Mouse (Mus musculus): Measurements from ENCODE around the gene 4930519P11Rik. TPM values are rescaled to one million over a fixed set of nuclear protein-coding genes. Genes with fewer than 3 reads are reported as not detected.

Gene 4930519P11Rik
- polyA plus RNA-seq, 1 experiment from 2014 or later, result 0.49 TPM

DNA sequence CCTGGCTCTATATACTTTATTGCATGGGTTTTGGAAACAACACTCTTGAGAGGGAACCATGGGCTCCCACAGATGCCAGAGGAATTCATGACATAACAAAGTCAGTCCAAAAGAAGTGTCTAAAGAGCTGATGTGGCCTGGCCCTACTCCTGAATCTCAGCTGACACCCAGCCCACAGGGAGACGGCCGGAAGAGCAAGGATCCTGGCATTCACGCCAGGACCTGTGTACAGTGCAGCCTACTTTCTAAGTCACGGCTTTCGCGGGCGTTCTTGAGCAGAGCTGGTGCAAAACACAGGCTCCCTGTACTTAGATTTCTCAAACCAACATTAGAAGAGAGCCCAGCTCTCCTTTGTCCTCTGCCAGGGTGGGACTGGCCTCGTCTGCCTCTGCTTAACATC, 32.7 kb downstream of the 4930519P11Rik start:
- H3K4me3 ChIP-seq (replicated peaks), result no peak overlapping the region
- H3K27ac ChIP-seq (replicated peaks), result no peak overlapping the region
- no peaks in the 10 kb centered on the region for H3K27me3 ChIP-seq
- H3K4me2 ChIP-seq (replicated peaks), result no peak overlapping the region
- H3K9ac ChIP-seq, result no peak overlapping the region
- peaks cover 23% of the 10 kb centered on the region for H3K4me1 ChIP-seq
- ATAC-seq (ENCODE audit: insufficient number of reproducible peaks, low FRiP score, low TSS enrichment, low read depth), result no peak
- no peaks in the 10 kb centered on the region for H3K9me3 ChIP-seq (replicated peaks)
- no peaks in the 10 kb centered on the region for H3K36me3 ChIP-seq
- WGBS, result 68% methylated on average over 8 of the region's 8 CpGs

- Histone ChIP-seq H3K27ac (replicated peaks) (no peak overlapping the region), H3K27me3 (no peaks in the 10 kb centered on the region), H3K9me3 (replicated peaks) (no peaks in the 10 kb centered on the region), H3K36me3 (no peaks in the 10 kb centered on the region), H3K4me1 (no peaks in the 10 kb centered on the region), H3K4me2 (replicated peaks) (no peak overlapping the region), H3K4me3 (replicated peaks) (no peak overlapping the region), H3K9ac (no peak overlapping the region)
- 88% methylated on average over 6 of the region's 6 CpGs for whole genome bisulfite sequencing
- ATAC-seq (ENCODE audit: insufficient number of reproducible peaks, low FRiP score, low TSS enrichment, low read depth), result no peak
Measured at GRCm38 (mm10) chr2:154577744-154578067, 35.5 kb downstream of the 4930519P11Rik start.

DNA sequence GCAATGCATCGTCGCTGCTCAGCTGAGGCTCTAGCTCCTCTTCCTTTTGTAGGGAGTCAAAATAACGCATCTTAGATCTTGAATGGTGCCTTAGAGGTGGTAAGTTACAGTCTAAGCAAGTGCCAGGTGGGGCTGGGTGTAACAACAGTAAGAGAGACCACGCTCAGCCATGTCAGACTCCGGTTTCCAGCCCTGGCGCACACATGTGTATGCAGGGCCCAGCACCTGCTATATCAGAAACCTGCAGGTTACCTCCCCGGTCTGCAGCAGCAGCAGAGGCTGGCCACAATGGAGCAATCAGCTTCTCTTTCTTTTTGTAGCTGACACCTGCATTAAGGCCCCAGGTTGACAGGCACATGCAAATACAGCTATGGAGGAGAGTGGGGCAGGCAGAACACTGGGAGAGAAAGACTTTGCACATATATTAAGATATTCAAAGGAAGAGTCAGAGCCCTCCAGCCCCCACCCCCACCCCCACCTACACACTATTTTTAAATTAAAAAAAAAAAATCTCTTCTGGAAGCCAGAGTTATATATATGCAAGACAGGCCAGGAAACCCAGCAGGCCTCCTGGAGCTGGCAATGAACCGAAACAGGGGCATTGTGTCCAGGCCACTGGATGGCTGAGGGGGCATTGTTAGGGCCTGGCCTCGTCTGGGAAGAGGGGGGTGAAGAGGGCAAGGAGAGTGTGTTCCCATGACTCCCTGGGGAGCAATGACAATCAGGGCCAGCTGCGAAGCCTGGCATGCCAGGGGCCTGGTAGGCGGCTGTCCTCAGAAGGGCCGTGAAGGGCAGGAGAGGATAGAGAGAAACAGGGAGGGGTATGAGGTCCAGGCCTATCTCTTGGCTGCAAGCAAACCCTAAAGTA, 36.1 kb downstream of the 4930519P11Rik start:
- WGBS, result 48% methylated on average over 12 of the region's 12 CpGs

GRCm38 (mm10) chr2:154574271-154574670, 39.0 kb downstream of the 4930519P11Rik start:
- no peaks in the 10 kb centered on the region for H3K27me3 ChIP-seq
- 58% methylated on average over 7 of the region's 7 CpGs for WGBS
- H3K9me3 ChIP-seq (replicated peaks), result no peaks in the 10 kb centered on the region
- H3K4me3 ChIP-seq (replicated peaks), result no peak overlapping the region
- no peak for ATAC-seq (ENCODE audit: insufficient number of reproducible peaks, low FRiP score, low TSS enrichment, low read depth)
- H3K4me1 ChIP-seq, result peaks cover 22% of the 10 kb centered on the region
- no peaks in the 10 kb centered on the region for H3K36me3 ChIP-seq
- no peak overlapping the region for H3K4me2 ChIP-seq (replicated peaks)
- H3K9ac ChIP-seq, result no peak overlapping the region
- H3K27ac ChIP-seq (replicated peaks), result no peak overlapping the region

More for the DNA sequence above, 36.1 kb downstream of the 4930519P11Rik start:
- H3K4me1 ChIP-seq, result 0 out of 2 replicates have a peak, but pooled peaks cover under 1% of the 10 kb centered on the region
- no peak overlapping the region for H3K4me3 ChIP-seq (replicated peaks)
- no peaks in the 10 kb centered on the region for H3K27me3 ChIP-seq
- H3K9ac ChIP-seq, result no peak overlapping the region
- no peaks in the 10 kb centered on the region for H3K36me3 ChIP-seq
- H3K27ac ChIP-seq (replicated peaks), result no peak overlapping the region
- H3K4me2 ChIP-seq (replicated peaks), result no peak overlapping the region
- no peaks in the 10 kb centered on the region for H3K9me3 ChIP-seq (replicated peaks)
- ATAC-seq (ENCODE audit: insufficient number of reproducible peaks, low FRiP score, low TSS enrichment, low read depth), result no peak

DNA sequence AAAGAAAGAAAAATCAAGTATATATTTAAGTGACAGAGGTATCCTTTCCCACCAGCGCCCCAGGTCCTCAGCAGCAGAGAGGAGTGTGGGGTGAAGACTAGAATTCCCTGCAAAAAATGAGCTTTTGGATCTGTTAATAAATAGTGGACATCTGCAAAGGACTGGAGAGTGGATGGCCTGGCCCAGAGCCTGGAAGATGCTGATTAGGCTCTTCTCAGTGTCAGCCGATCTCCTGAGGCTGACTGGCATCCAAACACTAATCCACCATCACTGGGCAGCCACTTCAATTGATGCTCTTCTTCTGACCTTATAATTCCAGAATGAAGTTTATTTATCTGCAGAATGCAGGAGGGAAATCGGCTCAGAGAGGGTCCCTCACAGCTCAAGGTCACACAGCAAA, 40.2 kb downstream of the 4930519P11Rik start:
- Histone ChIP-seq H3K4me2 (replicated peaks) (no peak overlapping the region), H3K9me3 (replicated peaks) (no peaks in the 10 kb centered on the region), H3K9ac (no peak overlapping the region), H3K36me3 (no peaks in the 10 kb centered on the region), H3K4me3 (replicated peaks) (no peak overlapping the region), H3K27ac (replicated peaks) (no peak overlapping the region), H3K27me3 (no peaks in the 10 kb centered on the region), H3K4me1 (peaks cover 34% of the 10 kb centered on the region)
- WGBS, result 73% methylated on average over 3 of the region's 3 CpGs
- no peak for ATAC-seq (ENCODE audit: insufficient number of reproducible peaks, low FRiP score, low TSS enrichment, low read depth)

- ATAC-seq (ENCODE audit: insufficient number of reproducible peaks, low FRiP score, low TSS enrichment, low read depth), result no peak
- no peak overlapping the region for H3K4me3 ChIP-seq (replicated peaks)
- 46% methylated on average over 8 of the region's 8 CpGs for WGBS
- no peak overlapping the region for H3K9ac ChIP-seq
- peaks cover 41% of the 10 kb centered on the region for H3K4me1 ChIP-seq
- H3K9me3 ChIP-seq (replicated peaks), result no peaks in the 10 kb centered on the region
- peak overlapping the region; percentile 77 for H3K27ac ChIP-seq (replicated peaks)
- no peaks in the 10 kb centered on the region for H3K36me3 ChIP-seq
- no peak overlapping the region for H3K4me2 ChIP-seq (replicated peaks)
- H3K27me3 ChIP-seq, result no peaks in the 10 kb centered on the region
Measured at GRCm38 (mm10) chr2:154571976-154572375, 41.3 kb downstream of the 4930519P11Rik start.

DNA sequence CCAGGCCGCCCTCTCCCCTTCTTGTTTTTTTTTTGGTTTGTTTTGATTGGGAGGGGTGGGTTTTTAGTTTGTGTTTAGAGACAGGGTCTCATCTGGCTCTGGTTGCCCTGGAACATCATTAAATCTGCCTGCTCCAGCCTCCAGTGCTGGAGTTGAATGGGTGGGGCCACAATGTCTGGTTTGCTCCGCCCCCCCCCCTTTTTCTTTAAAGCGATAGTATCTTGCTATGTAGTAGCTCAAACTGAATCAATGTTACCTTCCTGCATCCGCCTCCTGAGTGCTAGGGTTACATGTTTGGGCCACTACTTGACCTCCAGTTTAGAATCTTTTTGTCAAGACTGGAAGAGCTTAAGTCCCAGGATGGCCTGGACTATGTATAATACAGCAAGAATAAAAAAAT, 42.0 kb downstream of the 4930519P11Rik start:
- WGBS, result 80% methylated on average over 4 of the region's 4 CpGs
- H3K27ac ChIP-seq (replicated peaks), result no peak overlapping the region

DNA sequence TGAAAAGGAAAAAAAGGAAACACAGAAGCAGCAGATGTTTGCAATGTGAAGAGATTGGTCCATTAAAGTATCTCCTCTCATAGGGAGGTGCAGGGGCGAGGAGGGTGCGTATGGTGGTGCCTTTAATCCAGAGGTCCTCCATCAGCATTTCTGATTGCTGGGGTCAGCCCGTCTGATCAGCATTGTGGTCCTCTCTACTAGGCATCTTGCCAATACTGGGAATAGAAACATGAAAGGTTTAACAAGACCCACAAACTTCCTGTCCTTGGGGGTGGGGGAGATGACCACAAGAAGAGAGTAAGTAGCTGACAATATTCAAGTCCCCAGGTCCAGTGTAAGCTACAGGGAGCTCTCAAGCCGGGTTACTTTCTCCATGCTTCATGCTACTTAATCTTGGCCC, 42.6 kb downstream of the 4930519P11Rik start:
- Histone ChIP-seq H3K4me2 (replicated peaks) (peak overlapping the region; percentile 77; the same call in 1 of the 2 replicates), H3K9ac (no peak overlapping the region), H3K27me3 (no peaks in the 10 kb centered on the region), H3K27ac (replicated peaks) (peak overlapping the region; percentile 70; the same call in 1 of the 2 replicates), H3K36me3 (no peaks in the 10 kb centered on the region), H3K4me3 (replicated peaks) (peak overlapping the region; percentile 77), H3K9me3 (replicated peaks) (no peaks in the 10 kb centered on the region), H3K4me1 (peaks cover 51% of the 10 kb centered on the region)
- WGBS, result 66% methylated on average over 4 of the region's 4 CpGs
- ATAC-seq (ENCODE audit: insufficient number of reproducible peaks, low FRiP score, low TSS enrichment, low read depth), result no peak

More for the DNA sequence above, 42.0 kb downstream of the 4930519P11Rik start:
- H3K4me1 ChIP-seq, result peaks cover 47% of the 10 kb centered on the region
- ATAC-seq (ENCODE audit: insufficient number of reproducible peaks, low FRiP score, low TSS enrichment, low read depth), result no peak
- H3K36me3 ChIP-seq, result no peaks in the 10 kb centered on the region
- H3K9ac ChIP-seq, result no peak overlapping the region
- no peaks in the 10 kb centered on the region for H3K27me3 ChIP-seq
- H3K4me3 ChIP-seq (replicated peaks), result no peak overlapping the region
- no peak overlapping the region for H3K4me2 ChIP-seq (replicated peaks)
- no peaks in the 10 kb centered on the region for H3K9me3 ChIP-seq (replicated peaks)

GRCm38 (mm10) chr2:154569836-154570286, 43.4 kb downstream of the 4930519P11Rik start, which contains the start of gene E2f1:
E2f1 (minus strand) TSS chr2:154569892.
- Histone ChIP-seq H3K4me3 (replicated peaks) (peak within 1 kb of the TSS; percentile 77), H3K4me2 (replicated peaks) (peak within 1 kb of the TSS; percentile 77), H3K9ac (peak within 1 kb of the TSS; percentile 44), H3K4me1 (peaks cover 51% of the 10 kb centered on the region), H3K9me3 (replicated peaks) (no peaks in the 10 kb centered on the region), H3K36me3 (no peaks in the 10 kb centered on the region), H3K27me3 (no peaks in the 10 kb centered on the region), H3K27ac (replicated peaks) (peak within 1 kb of the TSS; percentile 85)
- WGBS, result under 1% methylated on average over 42 of the region's 44 CpGs
- peak; percentile 97 for ATAC-seq (ENCODE audit: insufficient number of reproducible peaks, low FRiP score, low TSS enrichment, low read depth)

DNA sequence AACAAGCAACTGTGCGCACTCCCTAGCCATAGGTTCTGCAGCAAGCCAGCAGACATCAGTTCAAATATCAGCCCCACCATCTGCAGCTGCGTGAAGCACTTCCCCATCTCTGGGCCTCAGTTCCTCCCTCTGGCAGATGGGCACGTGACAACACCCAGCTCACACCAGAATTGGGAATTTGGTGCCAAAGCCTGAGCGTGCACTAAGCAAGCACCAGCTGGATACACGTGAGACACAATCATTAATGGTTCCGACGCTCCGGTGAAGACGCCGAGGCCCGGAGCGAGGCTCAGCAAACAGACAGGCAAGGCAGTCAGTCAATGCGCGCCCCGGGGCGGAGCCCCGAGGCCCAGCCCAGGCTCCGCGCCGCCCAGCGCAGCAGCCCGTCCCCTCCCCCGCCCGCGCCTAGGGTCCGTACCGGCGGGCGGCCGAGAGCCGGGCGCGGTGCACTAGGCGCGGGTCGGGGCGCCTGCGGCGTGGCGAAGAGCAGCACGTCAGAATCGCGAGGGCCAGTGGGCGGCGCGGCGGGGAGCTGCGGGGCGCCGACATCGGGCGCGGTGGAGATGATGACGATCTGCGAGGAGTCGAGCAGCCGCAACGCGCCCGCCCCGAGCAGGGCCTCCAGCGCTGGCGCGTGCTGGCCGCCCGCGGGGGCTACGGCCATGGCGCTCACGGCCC, 44.0 kb downstream of the 4930519P11Rik start:
- Histone ChIP-seq H3K9ac (peak overlapping the region; percentile 44), H3K9me3 (replicated peaks) (no peaks in the 10 kb centered on the region), H3K4me1 (peaks cover 52% of the 10 kb centered on the region), H3K4me3 (replicated peaks) (peak overlapping the region; percentile 77), H3K27me3 (no peaks in the 10 kb centered on the region), H3K27ac (replicated peaks) (peak overlapping the region; percentile 85), H3K36me3 (no peaks in the 10 kb centered on the region), H3K4me2 (replicated peaks) (peak overlapping the region; percentile 77)
- peak; percentile 82 for ATAC-seq (ENCODE audit: insufficient number of reproducible peaks, low FRiP score, low TSS enrichment, low read depth)
- under 1% methylated on average over 63 of the region's 70 CpGs for WGBS

DNA sequence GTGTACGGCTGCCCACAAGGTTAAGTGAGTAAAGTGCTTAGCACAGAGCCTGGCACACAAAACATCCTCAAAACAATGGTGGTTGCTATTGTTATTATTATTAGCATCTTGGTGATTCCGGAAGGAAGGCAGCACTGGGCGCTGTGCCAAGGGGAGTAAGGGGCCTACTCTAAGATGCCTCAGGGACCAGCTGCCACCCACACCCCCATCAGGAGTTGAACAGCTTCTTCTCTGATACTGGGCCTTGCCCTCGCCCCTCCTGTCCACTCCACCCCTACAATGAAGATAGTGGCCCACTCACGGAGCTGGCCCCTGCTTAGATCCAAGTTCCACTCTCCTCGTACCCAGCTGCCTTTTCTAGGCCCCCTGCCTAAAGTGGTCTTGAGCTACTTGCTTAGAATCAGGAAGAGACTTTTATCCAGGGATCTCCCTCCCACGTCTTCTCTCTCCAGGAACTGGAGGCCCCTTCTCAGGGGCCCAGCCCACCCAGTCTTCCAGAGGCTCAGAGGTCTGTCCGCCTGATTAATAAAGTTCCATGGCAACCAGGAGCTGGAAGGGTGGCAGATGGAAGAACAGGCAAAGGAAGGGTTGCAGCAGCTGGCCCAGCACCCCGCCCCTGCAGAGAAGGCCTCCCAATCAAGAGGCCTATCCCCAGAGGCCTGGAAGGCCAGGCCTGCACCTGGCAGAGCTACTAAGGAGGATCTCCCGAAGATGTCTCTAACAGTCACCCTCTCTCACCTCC, 44.7 kb downstream of the 4930519P11Rik start:
- WGBS, result 13% methylated on average over 10 of the region's 10 CpGs
- Histone ChIP-seq H3K27me3 (no peaks in the 10 kb centered on the region), H3K4me3 (replicated peaks) (peak overlapping the region; percentile 77), H3K9ac (peak overlapping the region; percentile 44), H3K9me3 (replicated peaks) (no peaks in the 10 kb centered on the region), H3K36me3 (0 out of 2 replicates have a peak, but pooled peaks cover 6% of the 10 kb centered on the region), H3K27ac (replicated peaks) (peak overlapping the region; percentile 85), H3K4me2 (replicated peaks) (peak overlapping the region; percentile 77), H3K4me1 (peaks cover 56% of the 10 kb centered on the region)
- no peak for ATAC-seq (ENCODE audit: insufficient number of reproducible peaks, low FRiP score, low TSS enrichment, low read depth)
